Mouse (Mus musculus) MEL (cell line): ENCODE results near the gene Tenm3.

Experiments
- CTCF ChIP-seq, 3 experiments: IDR thresholded peaks in 2 of 3; conservative IDR thresholded peaks in 1 of 3; 2 replicates each; pipeline ENCODE4 v1.5.1; 2011 to 2012; ENCODE audit warnings: low read length in 3 of 3, low read depth in 2 of 3, mild to moderate bottlenecking in 2 of 3, improper control_type of control experiment in 1 of 3, inconsistent platforms in 1 of 3, mixed read lengths in 1 of 3, moderate library complexity in 1 of 3; ENCODE audit not compliant: control insufficient read depth in 1 of 3, insufficient read depth in 1 of 3, poor library complexity in 1 of 3, severe bottlenecking in 1 of 3
- EP300 ChIP-seq, 2 experiments: IDR thresholded peaks; 2 replicates each; pipeline ENCODE4 v1.6.1; 2011; ENCODE audit warnings: improper control_type of control experiment in 2 of 2, low read length in 2 of 2, low read depth in 1 of 2, mild to moderate bottlenecking in 1 of 2
- ETS1 ChIP-seq: IDR thresholded peaks from 2 replicates; pipeline ENCODE4 v1.6.1; 2012; ENCODE audit warnings: low read depth, mild to moderate bottlenecking, inconsistent platforms, low read length, improper control_type of control experiment, moderate library complexity
- HCFC1 ChIP-seq: IDR thresholded peaks from 2 replicates; pipeline ENCODE4 v1.6.1; 2012; ENCODE audit warnings: low read depth, mild to moderate bottlenecking, inconsistent platforms, low read length, improper control_type of control experiment, moderate library complexity
- MAZ ChIP-seq: IDR thresholded peaks from 2 replicates; pipeline ENCODE4 v1.6.1; 2012; ENCODE audit warnings: low read depth, mild to moderate bottlenecking, inconsistent platforms, low read length, improper control_type of control experiment
- POLR2A ChIP-seq, 2 experiments: IDR thresholded peaks; 2 replicates each; pipeline ENCODE4 v1.6.1; 2011 to 2012; ENCODE audit warnings: low read length in 2 of 2, mild to moderate bottlenecking in 2 of 2, control low read depth in 1 of 2, improper control_type of control experiment in 1 of 2, low read depth in 1 of 2, moderate library complexity in 1 of 2; ENCODE audit not compliant: control insufficient read depth in 1 of 2, insufficient read depth in 1 of 2, poor library complexity in 1 of 2
- POLR2AphosphoS5 ChIP-seq: IDR thresholded peaks from 2 replicates; pipeline ENCODE4 v1.6.1; 2012; ENCODE audit warnings: low read depth, borderline replicate concordance, mild to moderate bottlenecking, inconsistent platforms, low read length, moderate library complexity, mixed read lengths
- UBTF ChIP-seq: IDR thresholded peaks from 2 replicates; pipeline ENCODE4 v1.6.1; 2012; ENCODE audit warnings: low read depth, mild to moderate bottlenecking, inconsistent platforms, low read length, improper control_type of control experiment, moderate library complexity, borderline replicate concordance; ENCODE audit not compliant: insufficient read depth
- USF1 ChIP-seq: IDR thresholded peaks from 2 replicates; pipeline ENCODE4 v1.6.1; 2014; ENCODE audit warnings: low read depth, mild to moderate bottlenecking, inconsistent platforms, low read length, improper control_type of control experiment, moderate library complexity
- ZC3H11A ChIP-seq: IDR thresholded peaks from 2 replicates; pipeline ENCODE4 v1.6.1; 2012; ENCODE audit warnings: low read depth, mild to moderate bottlenecking, inconsistent platforms, low read length, improper control_type of control experiment
- ZKSCAN1 ChIP-seq: IDR thresholded peaks from 2 replicates; pipeline ENCODE4 v1.6.1; 2012; ENCODE audit warnings: low read depth, mild to moderate bottlenecking, inconsistent platforms, low read length, improper control_type of control experiment, moderate library complexity
- ZNF384 ChIP-seq: IDR thresholded peaks from 2 replicates; pipeline ENCODE4 v1.6.1; 2012; ENCODE audit warnings: low read depth, mild to moderate bottlenecking, inconsistent platforms, low read length, improper control_type of control experiment

GRCm38 (mm10) chr8:48195971-48196370, 647.8 kb downstream of the Tenm3 start:
- no peak for TF ChIP-seq EP300 (IDR thresholded peaks at IDR 0.05; ENCODE audit: low read depth in 1 of 2, low read length in 2 of 2)
- TF ChIP-seq CTCF (IDR thresholded peaks at IDR 0.05 in 2 of 3, conservative IDR thresholded peaks at IDR 0.05 in 1 of 3; ENCODE audit: control insufficient read depth in 1 of 3, insufficient read depth in 1 of 3, low read depth in 2 of 3, low read length in 3 of 3, poor library complexity in 1 of 3, severe bottlenecking in 1 of 3): no peak
- TF ChIP-seq ZKSCAN1: no peak
- TF ChIP-seq USF1: no peak
- no peak for TF ChIP-seq HCFC1
- no peak for TF ChIP-seq ETS1
- TF ChIP-seq ZC3H11A: no peak
- no peak for TF ChIP-seq POLR2A (IDR thresholded peaks at IDR 0.05; ENCODE audit: control insufficient read depth in 1 of 2, insufficient read depth in 1 of 2, low read depth in 1 of 2, low read length in 2 of 2, poor library complexity in 1 of 2)
- TF ChIP-seq POLR2AphosphoS5: no peak
- TF ChIP-seq MAZ: no peak
- no peak for TF ChIP-seq UBTF
- TF ChIP-seq ZNF384: no peak
